Mouse (Mus musculus) hematopoietic multipotent progenitor cell, adult 10-12 weeks (in vitro differentiated cells): ENCODE measurements around the gene Vmn2r81. TPM values are rescaled to one million over a fixed set of nuclear protein-coding genes. Genes with fewer than 3 reads are reported as not detected.

ENCODE experiments used
- polyA plus RNA-seq: library from polyadenylated mRNA; stranded (reverse); fragments of >175 nt; gene quantifications from 2 replicates; pipeline ENCODE4 v1.2.3, GENCODE M21; 2012; ENCODE audit warnings: low replicate concordance

Vmn2r81 gene
- polyA plus RNA-seq, result not detected in 2 replicates

DNA sequence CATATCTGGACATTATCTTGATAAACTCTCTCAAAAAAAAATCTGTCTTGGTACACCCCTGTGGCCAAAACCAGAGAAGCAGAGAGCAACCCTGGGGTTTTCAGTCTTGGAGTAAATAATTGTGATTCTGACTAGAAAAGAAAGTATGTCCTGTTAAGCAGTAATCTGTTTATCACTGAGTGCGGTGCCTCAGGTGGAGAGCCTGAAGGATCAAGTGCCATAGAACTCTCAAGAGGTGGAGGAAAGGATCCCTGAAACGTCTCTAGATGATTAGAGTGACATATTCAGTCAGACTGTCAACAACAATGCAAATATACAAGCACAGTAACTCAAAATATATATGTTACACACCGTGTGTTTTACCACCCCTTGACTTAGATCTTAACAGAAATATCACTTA, at the start of gene Vmn2r81:
Gene Vmn2r81 (plus strand): TSS at position 301 of the 400 bp plus-strand sequence.

Other genes with a start within 250 kb of the Vmn2r81 start
- gene Olfr1351, start 235.2 kb upstream of the Vmn2r81 start, polyA plus RNA-seq, result not detected in 2 replicates
- gene Olfr57, start 219.0 kb upstream of the Vmn2r81 start, polyA plus RNA-seq, result not detected in 2 replicates
- gene 2610008E11Rik, start 150.1 kb upstream of the Vmn2r81 start, polyA plus RNA-seq, result 0.88 and 2.2 TPM in 2 replicates
- gene Vmn2r80, start 98.9 kb upstream of the Vmn2r81 start, polyA plus RNA-seq, result not detected in 2 replicates
- gene Vmn2r82, start 108.8 kb downstream of the Vmn2r81 start, polyA plus RNA-seq, result not detected in 2 replicates
- gene Vmn2r83, start 221.0 kb downstream of the Vmn2r81 start, polyA plus RNA-seq, result not detected in 2 replicates